Mouse (Mus musculus) liver, adult 2 months (tissue): ENCODE measurements around the gene Clip2. TPM values are rescaled to one million over a fixed set of nuclear protein-coding genes. Genes with fewer than 3 reads are reported as not detected.

Experiments used
- DNase-seq: peaks from one replicate; pipeline ENCODE4 v3.0.0-alpha.2; 2011; ENCODE audit warnings: low read depth, low spot score; ENCODE audit errors: extremely low read depth
- H3K27ac ChIP-seq: fragments of 200-500 bp; replicated peaks from 2 replicates; pipeline ENCODE4 v1.5.1; 2012; ENCODE audit warnings: low read depth, mild to moderate bottlenecking, control low read depth, inconsistent platforms, low read length; ENCODE audit not compliant: insufficient read depth
- H3K27me3 ChIP-seq: fragments of 200-500 bp; 2 replicates; pipeline ENCODE4 v1.6.1; 2012; ENCODE audit warnings: mild to moderate bottlenecking, moderate library complexity, low read length, inconsistent platforms; ENCODE audit not compliant: control insufficient read depth, insufficient read depth
- H3K36me3 ChIP-seq: fragments of 200-500 bp; 2 replicates; pipeline ENCODE4 v1.6.1; 2012; ENCODE audit warnings: low read length, inconsistent platforms; ENCODE audit not compliant: control insufficient read depth, insufficient read depth
- H3K4me1 ChIP-seq: fragments of 200-500 bp; 2 replicates; pipeline ENCODE4 v1.6.1; 2011; ENCODE audit warnings: low read length; ENCODE audit not compliant: control insufficient read depth, insufficient read depth
- H3K4me3 ChIP-seq: fragments of 200-500 bp; 2 replicates; pipeline ENCODE4 v1.5.1; 2011; ENCODE audit warnings: low read depth, mild to moderate bottlenecking, control low read depth, low read length, moderate library complexity; ENCODE audit not compliant: insufficient read depth
- H3K79me2 ChIP-seq: fragments of 200-500 bp; 2 replicates; pipeline ENCODE4 v1.6.1; 2012; ENCODE audit warnings: inconsistent platforms, mild to moderate bottlenecking, low read length, moderate library complexity; ENCODE audit not compliant: control insufficient read depth, insufficient read depth
- H3K9ac ChIP-seq: fragments of 200-500 bp; 2 replicates; pipeline ENCODE4 v1.6.1; 2012; ENCODE audit warnings: low read depth, mild to moderate bottlenecking, control low read depth, inconsistent platforms, low read length
- CTCF ChIP-seq: fragments of 200-500 bp; IDR thresholded peaks from 2 replicates; pipeline ENCODE4 v1.5.1; 2011; ENCODE audit warnings: low read depth, low read length, control low read depth
- POLR2A ChIP-seq: fragments of 200-500 bp; IDR thresholded peaks from 2 replicates; pipeline ENCODE4 v1.6.1; 2011; ENCODE audit warnings: low read length, control low read depth; ENCODE audit not compliant: insufficient read depth; ENCODE audit errors: extremely low read depth
- WGBS: fragments of 180-500 bp; shearing (Covaris S2); methylation state at CpG from one replicate; pipeline ENCODE4 v1.1.7; 2018; 5-methylcytosine and 5-hydroxymethylcytosine counted together
- polyA plus RNA-seq: library from polyadenylated mRNA; depleted of rRNA; stranded (reverse); fragments of >200 nt; gene quantifications from 2 replicates; pipeline ENCODE4 v1.2.3, GENCODE M21; 2012
- total RNA-seq: library from RNA; depleted of rRNA; stranded (reverse); fragments of >200 nt; gene quantifications from 2 replicates; pipeline ENCODE4 v1.2.3, GENCODE M21; 2014

The Clip2 gene
- total and polyA plus RNA-seq, 2 experiments: 0.92 to 1.6 TPM

GRCm38 (mm10) chr5:134576517-134577220 lies 24.4 kb upstream of the Clip2 start:
- 89% methylated on average over 14 of the region's 14 CpGs for WGBS
- H3K4me1 ChIP-seq: peaks cover 4% of the 10 kb centered on the region; the same call in 1 of the 2 replicates
- no peaks in the 10 kb centered on the region for H3K36me3 ChIP-seq
- no peak overlapping the region for H3K27ac ChIP-seq
- H3K9ac ChIP-seq: no peak overlapping the region
- H3K79me2 ChIP-seq: no peaks in the 10 kb centered on the region
- no peak overlapping the region for H3K4me3 ChIP-seq
- no peak for DNase-seq
- H3K27me3 ChIP-seq: no peaks in the 10 kb centered on the region
- TF ChIP-seq CTCF (no peak), POLR2A (no peak)

GRCm38 (mm10) chr5:134575833-134576232 lies 23.6 kb upstream of the Clip2 start:
- WGBS: 99% methylated on average over 5 of the region's 5 CpGs
- H3K4me1 ChIP-seq: peaks cover 4% of the 10 kb centered on the region; the same call in 1 of the 2 replicates
- H3K9ac ChIP-seq: no peak overlapping the region
- no peaks in the 10 kb centered on the region for H3K79me2 ChIP-seq
- TF ChIP-seq CTCF: no peak
- no peak for TF ChIP-seq POLR2A
- no peaks in the 10 kb centered on the region for H3K27me3 ChIP-seq
- no peak overlapping the region for H3K4me3 ChIP-seq
- no peaks in the 10 kb centered on the region for H3K36me3 ChIP-seq
- H3K27ac ChIP-seq: no peak overlapping the region
- DNase-seq: no peak

- H3K9ac ChIP-seq: no peak overlapping the region
- H3K27me3 ChIP-seq: no peaks in the 10 kb centered on the region
- H3K36me3 ChIP-seq: no peaks in the 10 kb centered on the region
- peaks cover 4% of the 10 kb centered on the region; the same call in 1 of the 2 replicates for H3K4me1 ChIP-seq
- no peaks in the 10 kb centered on the region for H3K79me2 ChIP-seq
- H3K27ac ChIP-seq: peak overlapping the region; percentile 82
- peak overlapping the region; percentile 61; the same call in 1 of the 2 replicates for H3K4me3 ChIP-seq
- 38% methylated on average over 10 of the region's 10 CpGs for WGBS
- TF ChIP-seq POLR2A: no peak
- TF ChIP-seq CTCF: no peak
- DNase-seq: no peak
These were observed 20.4 kb upstream of the Clip2 start for GRCm38 (mm10) chr5:134572508-134573214.

GRCm38 (mm10) chr5:134571730-134572507 lies 19.7 kb upstream of the Clip2 start:
- no peaks in the 10 kb centered on the region for H3K79me2 ChIP-seq
- peaks cover 4% of the 10 kb centered on the region; the same call in 1 of the 2 replicates for H3K4me1 ChIP-seq
- H3K9ac ChIP-seq: peak overlapping the region; percentile 67
- peak overlapping the region; percentile 61 for H3K4me3 ChIP-seq
- peak; percentile 54 for DNase-seq
- 3% methylated on average over 23 of the region's 23 CpGs for WGBS
- no peaks in the 10 kb centered on the region for H3K36me3 ChIP-seq
- TF ChIP-seq CTCF: no peak
- no peak for TF ChIP-seq POLR2A
- H3K27me3 ChIP-seq: no peaks in the 10 kb centered on the region
- H3K27ac ChIP-seq: peak overlapping the region; percentile 82

GRCm38 (mm10) chr5:134568964-134569491 lies 16.8 kb upstream of the Clip2 start:
- DNase-seq: no peak
- Histone ChIP-seq H3K4me1 (peaks cover 4% of the 10 kb centered on the region; the same call in 1 of the 2 replicates), H3K9ac (no peak overlapping the region), H3K27ac (no peak overlapping the region), H3K4me3 (no peak overlapping the region), H3K36me3 (no peaks in the 10 kb centered on the region), H3K79me2 (no peaks in the 10 kb centered on the region), H3K27me3 (no peaks in the 10 kb centered on the region)
- TF ChIP-seq CTCF: no peak
- no peak for TF ChIP-seq POLR2A
- WGBS: 75% methylated on average over 8 of the region's 8 CpGs
